Mouse (Mus musculus) heart, postnatal 0 days (tissue): ENCODE measurements at regions not wholly inside any gene's neighbourhood (a gene's known extent, or its start where the extent isn't known, plus 50 kb on each side); places are given as distances from the start of the nearest gene placed in this dataset.

Experiments used
- ATAC-seq: fragments of 200-750 bp; cut with Nextera tagmentation; 2 replicates; pipeline ENCODE4 v1.8.0; 2017; ENCODE audit warnings: low read depth, moderate number of reproducible peaks, moderate library complexity; ENCODE audit not compliant: insufficient read depth
- DNase-seq: peaks from one replicate; pipeline ENCODE4 v3.0.0-alpha.2; 2016; ENCODE audit warnings: low spot score
- H3K27ac ChIP-seq: fragments of 300-500 bp; sonication (generic); 2 replicates; pipeline ENCODE4 v1.5.1; 2014; ENCODE audit warnings: low read depth, mild to moderate bottlenecking
- H3K27me3 ChIP-seq: fragments of 300-500 bp; sonication (generic); 2 replicates; pipeline ENCODE4 v1.6.1; 2014; ENCODE audit warnings: low read length, mixed read lengths; ENCODE audit not compliant: control insufficient read depth, insufficient read depth
- H3K36me3 ChIP-seq: fragments of 300-500 bp; sonication (generic); replicated peaks from 2 replicates; pipeline ENCODE4 v1.6.1; 2014; ENCODE audit warnings: low read length, mixed read lengths; ENCODE audit not compliant: control insufficient read depth, insufficient read depth
- H3K4me1 ChIP-seq: fragments of 300-500 bp; sonication (generic); 2 replicates; pipeline ENCODE4 v1.6.1; 2014; ENCODE audit warnings: antibody characterized with exemption; ENCODE audit not compliant: control insufficient read depth, insufficient read depth
- H3K4me2 ChIP-seq: fragments of 300-500 bp; sonication (generic); 2 replicates; pipeline ENCODE4 v1.6.1; 2014; ENCODE audit warnings: low read depth, mild to moderate bottlenecking, low read length, moderate library complexity
- H3K4me3 ChIP-seq: fragments of 300-500 bp; sonication (generic); 2 replicates; pipeline ENCODE4 v1.5.1; 2014; ENCODE audit warnings: low read depth, low read length
- H3K9ac ChIP-seq: fragments of 300-500 bp; sonication (generic); replicated peaks from 2 replicates; pipeline ENCODE4 v1.6.1; 2014; ENCODE audit warnings: low read depth, low read length, mixed read lengths
- H3K9me3 ChIP-seq: fragments of 300-500 bp; sonication (generic); replicated peaks from 2 replicates; pipeline ENCODE4 v1.6.1; 2016; ENCODE audit warnings: low read length; ENCODE audit not compliant: control insufficient read depth
- CTCF ChIP-seq: IDR thresholded peaks from 2 replicates; pipeline ENCODE4 v1.5.1; 2016; ENCODE audit warnings: antibody characterized with exemption, control low read depth, low read depth
- EP300 ChIP-seq: IDR thresholded peaks from 2 replicates; pipeline ENCODE4 v1.6.1; 2016; ENCODE audit warnings: antibody characterized with exemption, low read depth
- WGBS: fragments of 180-500 bp; shearing (Covaris S2); extraction: QIAGEN DNeasy Blood & Tissue Kit; methylation state at CpG from one replicate; pipeline ENCODE4 v1.1.7; 2014; 5-methylcytosine and 5-hydroxymethylcytosine counted together

- Histone ChIP-seq H3K27me3 (0 out of 2 replicates have a peak, but pooled peaks cover 3% of the 10 kb centered on the region), H3K9ac (no peak overlapping the region), H3K27ac (no peak overlapping the region), H3K36me3 (no peaks in the 10 kb centered on the region), H3K4me3 (no peak overlapping the region), H3K9me3 (no peaks in the 10 kb centered on the region), H3K4me1 (no peaks in the 10 kb centered on the region), H3K4me2 (no peak overlapping the region)
- DNase-seq (no peak), ATAC-seq (no peak)
- TF ChIP-seq EP300 = no peak
- TF ChIP-seq CTCF = no peak
These were observed 215.4 kb upstream of the Runx1 start for GRCm38 (mm10) chr16:93041399-93041798.

GRCm38 (mm10) chr16:93035626-93036025 lies 209.7 kb upstream of the Runx1 start:
- no peak for ATAC-seq
- Histone ChIP-seq H3K9ac (no peak overlapping the region), H3K9me3 (no peaks in the 10 kb centered on the region), H3K4me3 (no peak overlapping the region), H3K27ac (no peak overlapping the region), H3K27me3 (no peaks in the 10 kb centered on the region), H3K4me1 (no peaks in the 10 kb centered on the region), H3K36me3 (no peaks in the 10 kb centered on the region), H3K4me2 (no peak overlapping the region)
- DNase-seq = no peak
- no peak for TF ChIP-seq EP300
- no peak for TF ChIP-seq CTCF
- WGBS = 79% methylated on average over 9 of the region's 9 CpGs

GRCm38 (mm10) chr16:93033943-93034342 lies 208.0 kb upstream of the Runx1 start:
- no peak for DNase-seq
- WGBS = 77% methylated on average over 3 of the region's 3 CpGs

GRCm38 (mm10) chr16:93031624-93032023 lies 205.7 kb upstream of the Runx1 start:
- Histone ChIP-seq H3K4me3 (no peak overlapping the region), H3K27ac (no peak overlapping the region), H3K36me3 (no peaks in the 10 kb centered on the region), H3K4me2 (no peak overlapping the region), H3K9me3 (no peaks in the 10 kb centered on the region), H3K4me1 (no peaks in the 10 kb centered on the region), H3K27me3 (no peaks in the 10 kb centered on the region), H3K9ac (no peak overlapping the region)
- no peak for DNase-seq
- 75% methylated on average over 5 of the region's 5 CpGs for WGBS
- ATAC-seq = no peak
- TF ChIP-seq CTCF = no peak
- TF ChIP-seq EP300 = no peak

More at GRCm38 (mm10) chr16:93033943-93034342, 208.0 kb upstream of the Runx1 start:
- Histone ChIP-seq H3K4me2 (no peak overlapping the region), H3K4me3 (no peak overlapping the region), H3K27ac (no peak overlapping the region), H3K27me3 (no peaks in the 10 kb centered on the region), H3K9me3 (no peaks in the 10 kb centered on the region), H3K4me1 (no peaks in the 10 kb centered on the region), H3K36me3 (no peaks in the 10 kb centered on the region), H3K9ac (no peak overlapping the region)
- ATAC-seq = no peak
- TF ChIP-seq EP300 (no peak), CTCF (no peak)

- DNase-seq (no peak), ATAC-seq (no peak)
- Histone ChIP-seq H3K36me3 (no peaks in the 10 kb centered on the region), H3K9me3 (no peaks in the 10 kb centered on the region), H3K27me3 (no peaks in the 10 kb centered on the region), H3K4me2 (no peak overlapping the region), H3K9ac (no peak overlapping the region), H3K4me3 (no peak overlapping the region), H3K27ac (no peak overlapping the region), H3K4me1 (no peaks in the 10 kb centered on the region)
- 76% methylated on average over 7 of the region's 7 CpGs for WGBS
- TF ChIP-seq EP300 (no peak), CTCF (no peak)
These were observed 202.7 kb upstream of the Runx1 start for GRCm38 (mm10) chr16:93028640-93029039.

GRCm38 (mm10) chr16:93028016-93028415 lies 202.1 kb upstream of the Runx1 start:
- H3K9me3 ChIP-seq = no peaks in the 10 kb centered on the region
- H3K4me2 ChIP-seq = no peak overlapping the region
- H3K36me3 ChIP-seq = no peaks in the 10 kb centered on the region
- H3K4me1 ChIP-seq = no peaks in the 10 kb centered on the region
- H3K27me3 ChIP-seq = no peaks in the 10 kb centered on the region
- no peak overlapping the region for H3K27ac ChIP-seq
- 79% methylated on average over 7 of the region's 7 CpGs for WGBS
- TF ChIP-seq EP300 (no peak), CTCF (no peak)
- ATAC-seq (no peak), DNase-seq (no peak)
- no peak overlapping the region for H3K9ac ChIP-seq
- no peak overlapping the region for H3K4me3 ChIP-seq
